Mouse (Mus musculus): ENCODE data around the gene Abcg1.

GRCm38 (mm10) chr17:31098788-31099187 lies 41.3 kb downstream of the Abcg1 start:
- TF ChIP-seq CTCF (IDR thresholded peaks at IDR 0.05; ENCODE audit: borderline replicate concordance, extremely low read depth, insufficient read depth, insufficient read length), result no peak
- no peak for TF ChIP-seq POLR2A (IDR thresholded peaks at IDR 0.05; ENCODE audit: borderline replicate concordance, extremely low read depth, insufficient read depth, insufficient read length, poor library complexity, severe bottlenecking)
